Mouse (Mus musculus) 3T3-L1 (cell line): ENCODE measurements around the gene Fam43a.

Experiments
- DNase-seq: peaks from one replicate; pipeline ENCODE4 v3.0.0-alpha.2; 2015; ENCODE audit warnings: low read depth, low spot score

Fam43a gene

DNA sequence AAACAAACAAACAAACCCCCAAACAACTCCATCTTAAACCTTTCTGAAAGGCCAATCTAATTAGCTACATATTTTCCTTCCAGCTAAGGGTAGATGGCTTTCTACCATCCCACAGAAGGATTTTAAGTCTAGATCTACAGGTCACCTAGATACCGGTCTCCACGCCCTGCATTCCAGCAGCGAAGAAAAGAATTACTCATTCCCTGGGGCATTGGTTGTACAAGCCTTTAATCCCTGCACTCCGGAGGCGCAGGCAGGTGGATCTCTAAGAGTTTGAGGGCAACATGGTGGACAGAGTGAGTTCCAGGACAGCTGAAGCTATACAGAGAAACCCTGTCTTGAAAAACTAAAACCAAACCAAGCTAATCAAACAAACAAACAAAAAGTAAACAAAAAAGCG is 28.9 kb downstream of the Fam43a start:
- peak; percentile 33 for DNase-seq

DNA sequence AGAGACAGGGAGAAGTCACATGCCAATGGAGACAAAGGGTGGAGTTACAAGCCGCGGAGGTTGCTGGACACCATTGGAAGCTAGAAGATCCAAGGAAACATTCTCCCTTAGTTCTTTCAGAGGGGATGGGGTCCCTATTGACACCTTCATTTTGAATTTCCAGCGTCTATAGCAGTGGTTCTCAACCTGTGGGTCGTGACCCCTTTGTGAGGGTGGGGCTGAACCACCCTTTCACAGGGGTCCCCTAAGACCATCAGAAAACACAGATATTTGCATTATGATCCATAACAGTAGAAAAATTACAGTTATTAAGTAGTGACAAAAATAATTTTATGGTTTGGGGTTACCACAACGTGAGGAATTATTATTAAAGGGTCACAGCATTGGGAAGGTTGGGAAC is 30.0 kb downstream of the Fam43a start:
- DNase-seq = no peak

DNA sequence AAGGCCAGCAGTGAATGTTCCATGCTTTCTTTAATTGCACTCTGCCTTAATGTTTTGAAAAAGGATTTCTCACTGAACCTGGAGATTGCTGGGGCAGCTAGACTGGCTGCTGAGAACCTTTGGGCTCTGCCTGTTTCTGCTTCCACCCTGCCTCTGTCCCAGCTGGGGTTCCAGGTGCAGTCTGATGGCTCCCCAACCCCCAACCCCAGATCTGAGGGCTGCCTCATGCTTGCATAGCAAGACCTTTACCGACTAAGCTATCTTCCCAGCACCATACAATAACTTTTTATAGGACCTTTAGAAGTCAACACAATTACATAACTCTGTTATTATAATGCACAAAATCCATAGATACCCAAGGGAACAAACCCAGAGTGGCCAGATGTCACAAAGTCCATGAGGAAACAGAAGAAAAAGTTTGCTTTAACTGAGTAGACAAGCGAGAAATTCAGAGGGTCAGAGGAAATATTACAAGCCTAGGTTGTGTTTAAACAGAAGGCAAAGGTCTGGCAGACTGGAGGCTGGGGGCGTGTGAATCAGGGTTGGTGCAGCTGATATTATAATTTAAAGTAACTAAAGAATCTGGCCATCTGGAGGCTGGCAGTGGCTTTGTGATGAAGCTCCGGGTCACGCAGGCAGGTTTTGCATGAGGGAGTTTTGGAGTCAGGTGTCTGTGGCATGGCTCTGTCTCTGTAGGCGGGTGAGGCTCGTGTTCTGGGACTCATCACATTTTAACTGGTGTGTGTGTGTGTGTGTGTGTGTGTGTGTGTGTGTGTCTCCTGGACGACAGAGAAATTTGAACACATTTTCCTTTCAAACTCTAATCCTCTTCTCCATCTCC is 34.6 kb downstream of the Fam43a start:
- no peak for DNase-seq

DNA sequence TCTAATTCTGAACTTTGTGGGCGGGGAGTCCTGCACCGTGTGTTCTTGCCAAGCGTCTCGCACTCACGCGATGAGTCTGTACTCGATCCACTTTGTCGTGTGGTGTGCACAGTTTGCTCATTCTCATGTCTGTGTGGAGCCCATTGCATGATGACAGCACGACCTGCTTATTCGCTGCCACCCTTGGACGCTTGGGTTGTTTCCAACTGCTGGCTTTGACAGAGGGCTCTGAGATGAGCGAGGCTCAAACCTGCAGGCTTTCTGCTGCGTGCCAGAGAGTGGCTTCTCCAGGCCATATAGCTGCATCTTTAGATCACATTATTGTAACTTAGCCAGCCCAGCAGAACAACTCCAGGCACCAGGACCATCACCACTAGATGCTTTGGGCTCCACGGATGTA is 39.1 kb downstream of the Fam43a start:
- DNase-seq = no peak

DNA sequence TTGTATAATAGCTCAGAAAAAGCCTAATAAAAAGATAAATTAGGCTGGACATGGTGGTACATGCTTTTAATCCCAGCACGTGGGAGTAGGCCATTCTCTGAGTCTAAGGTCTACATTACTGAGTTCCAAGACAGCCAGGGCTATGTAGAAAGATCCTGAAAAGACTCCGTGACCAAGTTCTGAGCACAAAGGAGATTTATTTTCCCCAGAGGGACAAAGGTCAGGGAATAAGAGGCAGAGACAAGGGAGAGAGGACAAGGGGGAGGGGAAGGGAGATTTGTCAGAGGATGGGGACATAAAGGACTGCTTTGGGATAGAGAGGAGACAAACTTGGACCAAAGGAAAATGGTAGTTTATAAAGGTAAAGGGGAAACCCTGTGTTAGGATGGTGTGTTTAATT is 41.1 kb downstream of the Fam43a start:
- DNase-seq = no peak

DNA sequence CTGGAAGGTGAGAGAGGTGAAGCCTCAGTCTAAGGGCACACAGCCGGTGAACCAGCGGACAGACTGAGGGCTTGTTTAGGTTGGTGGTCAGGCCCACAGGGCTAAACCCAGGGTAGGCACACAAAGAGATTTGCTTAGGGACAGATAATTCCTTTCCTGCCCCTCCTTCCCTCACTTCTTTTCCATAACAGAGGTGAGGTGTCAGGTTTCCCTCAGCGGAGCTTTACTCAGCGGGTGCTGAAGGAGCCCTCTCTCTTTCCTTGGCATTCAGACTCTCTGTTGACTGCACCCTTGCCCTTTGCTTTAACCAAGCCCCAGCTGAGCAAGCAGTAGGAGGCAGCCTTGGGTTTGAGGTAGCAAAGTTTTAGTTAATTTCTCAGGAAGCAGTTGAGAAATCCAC is 41.9 kb downstream of the Fam43a start:
- DNase-seq = no peak

DNA sequence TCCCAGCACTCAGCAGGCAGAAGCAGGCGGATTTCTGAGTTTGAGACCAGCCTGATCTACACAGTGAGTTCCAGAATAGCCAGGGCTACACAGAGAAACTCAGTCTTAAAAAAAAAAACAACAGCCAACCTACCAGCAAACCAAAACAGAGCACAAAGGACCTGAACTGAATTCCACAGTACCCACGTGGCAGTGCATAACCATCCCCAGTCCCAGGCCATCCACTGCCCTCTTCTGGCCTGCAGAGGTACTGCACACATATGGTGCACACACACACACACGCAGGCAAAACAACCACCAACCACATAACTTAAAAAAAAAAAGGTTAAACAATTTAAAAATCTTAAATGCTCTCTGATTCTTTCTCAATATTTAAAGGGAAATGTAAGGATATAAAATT is 42.7 kb downstream of the Fam43a start:
- DNase-seq = peak; percentile 30

DNA sequence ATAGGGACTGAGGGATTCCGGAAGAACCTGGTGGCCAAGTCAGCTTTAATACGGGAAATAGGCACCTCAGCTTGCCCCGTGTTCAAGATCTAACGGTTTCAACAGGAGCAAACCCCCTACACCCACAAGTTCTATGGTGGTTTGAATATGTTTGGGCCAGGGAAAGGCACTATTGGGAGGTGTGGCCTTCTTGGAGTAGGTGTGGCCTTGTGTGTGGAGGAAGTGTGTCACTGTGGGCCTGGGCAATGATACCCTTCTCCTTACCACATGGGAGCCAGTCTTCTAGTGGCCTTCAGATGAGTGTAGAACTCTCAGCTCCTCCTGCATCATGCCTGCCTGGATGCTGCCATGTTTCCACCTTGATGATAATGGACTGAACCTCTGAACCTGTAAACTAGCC is 45.5 kb downstream of the Fam43a start:
- no peak for DNase-seq

DNA sequence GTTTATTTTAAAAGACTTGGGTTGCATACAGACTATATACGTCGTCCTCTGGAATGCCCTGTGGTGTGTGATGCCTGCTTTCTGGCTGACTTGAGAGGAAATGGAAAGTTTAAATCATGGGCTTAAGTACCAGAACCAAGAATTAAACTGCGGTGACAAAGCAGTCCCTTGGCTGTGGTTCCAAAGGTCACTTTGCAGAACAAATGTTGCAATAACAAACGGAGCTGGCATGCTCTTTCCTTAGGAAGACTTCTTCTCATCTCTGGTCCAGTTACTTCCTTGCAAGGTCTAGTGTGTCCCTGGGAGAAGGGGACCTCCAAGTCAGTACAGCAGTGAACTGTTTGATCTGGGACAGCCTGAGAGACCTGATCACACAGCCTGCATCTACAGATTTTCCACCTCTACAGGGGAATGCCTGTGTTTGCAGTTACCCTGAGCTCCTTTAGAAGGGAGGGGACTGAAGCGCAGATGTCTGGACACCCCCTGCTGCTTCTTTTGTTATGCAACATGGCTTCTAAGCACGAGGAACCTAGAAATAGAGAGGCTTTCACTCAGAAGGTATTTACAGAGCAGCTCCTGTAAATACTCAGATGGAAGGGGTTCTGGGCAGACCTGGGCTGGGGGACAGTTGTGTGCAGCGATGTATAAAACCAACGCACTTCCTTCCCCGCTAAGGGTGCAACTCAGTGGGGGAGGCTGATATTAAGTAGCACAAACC is 46.5 kb downstream of the Fam43a start:
- no peak for DNase-seq

DNA sequence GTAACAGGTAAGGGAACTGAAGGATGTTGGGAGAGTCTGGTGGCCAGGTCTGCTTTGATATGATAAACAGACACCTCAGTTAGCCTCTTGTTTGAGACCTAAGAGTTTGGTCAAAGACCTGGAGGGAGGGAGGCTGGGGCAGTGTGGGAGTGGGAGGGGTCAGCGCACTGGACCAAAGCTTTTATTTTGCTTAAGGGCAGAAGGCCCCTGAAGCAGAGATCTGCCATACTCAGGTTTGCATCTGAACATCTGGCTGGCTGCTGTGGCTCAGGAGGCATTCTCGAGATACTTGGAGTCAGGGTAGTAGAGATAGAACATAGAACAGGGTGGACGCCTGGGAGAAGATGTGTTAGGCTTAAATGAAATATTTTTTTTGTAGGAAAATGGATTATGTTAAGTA is 47.3 kb downstream of the Fam43a start:
- DNase-seq = no peak

DNA sequence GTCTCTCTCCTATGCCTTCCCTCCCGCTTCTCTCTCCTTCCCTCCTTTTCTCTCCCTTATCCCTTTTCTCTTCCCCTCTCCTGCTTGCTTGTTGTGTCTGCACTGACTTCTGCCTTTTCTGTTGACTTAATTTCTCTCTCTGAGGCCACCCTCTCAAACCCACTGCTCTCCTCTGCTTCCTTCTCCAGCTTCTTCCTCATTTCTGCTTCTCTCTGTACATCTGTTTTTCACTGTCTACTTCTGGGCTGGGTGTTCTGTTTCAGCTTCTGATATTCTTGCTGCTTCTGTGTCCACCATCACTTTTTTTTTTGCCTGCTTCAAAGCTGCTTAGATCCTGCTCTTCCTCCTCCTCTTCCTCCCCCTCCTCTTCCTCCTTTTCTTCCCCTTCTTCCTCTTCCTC is 51.8 kb downstream of the Fam43a start:
- DNase-seq = no peak
